Mouse (Mus musculus): ENCODE data around the gene Arl8a. TPM values are rescaled to one million over a fixed set of nuclear protein-coding genes. Genes with fewer than 3 reads are reported as not detected.

Gene Arl8a
- polyA plus RNA-seq, 1 experiment from 2014 or later: 104 TPM

DNA sequence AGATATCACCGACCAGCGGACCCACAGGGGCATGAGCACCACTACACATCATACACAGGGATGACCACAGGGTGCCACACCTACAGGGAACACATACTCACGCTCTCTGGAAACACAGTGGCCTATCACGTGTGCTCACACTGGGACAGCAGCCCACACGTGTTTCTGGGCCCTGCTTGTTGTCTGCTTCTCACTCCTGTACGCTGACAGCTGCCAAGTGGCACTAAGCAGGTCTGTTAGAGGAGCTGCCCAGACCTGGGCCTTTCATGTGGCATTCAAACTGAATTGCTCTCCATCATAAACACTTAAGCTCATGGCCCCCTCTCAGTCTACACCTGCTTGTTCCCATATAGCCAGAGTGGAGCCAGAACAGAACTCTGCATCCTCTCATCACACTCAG, 9.7 kb downstream of the Arl8a start:
- Histone ChIP-seq H3K9me3 (ENCODE audit: control insufficient read depth, low read length) (no peaks in the 10 kb centered on the region), H3K4me3 (ENCODE audit: low read depth, low read length) (no peak overlapping the region), H3K4me2 (ENCODE audit: low read depth) (no peak overlapping the region), H3K9ac (ENCODE audit: low read length) (no peak overlapping the region), H3K27ac (ENCODE audit: low read depth, low read length) (no peak overlapping the region), H3K27me3 (ENCODE audit: control insufficient read depth, insufficient read depth, low read length) (no peaks in the 10 kb centered on the region), H3K4me1 (ENCODE audit: control insufficient read depth, insufficient read depth, low read length) (0 out of 2 replicates have a peak, but pooled peaks cover 3% of the 10 kb centered on the region), H3K36me3 (ENCODE audit: control insufficient read depth, insufficient read depth, low read length) (peaks cover 3% of the 10 kb centered on the region; the same call in 1 of the 2 replicates)
- ATAC-seq (ENCODE audit: insufficient read depth, low FRiP score, low TSS enrichment): no peak
- no peak for DNase-seq (ENCODE audit: low spot score)
- 92% methylated on average over 6 of the region's 6 CpGs for WGBS

DNA sequence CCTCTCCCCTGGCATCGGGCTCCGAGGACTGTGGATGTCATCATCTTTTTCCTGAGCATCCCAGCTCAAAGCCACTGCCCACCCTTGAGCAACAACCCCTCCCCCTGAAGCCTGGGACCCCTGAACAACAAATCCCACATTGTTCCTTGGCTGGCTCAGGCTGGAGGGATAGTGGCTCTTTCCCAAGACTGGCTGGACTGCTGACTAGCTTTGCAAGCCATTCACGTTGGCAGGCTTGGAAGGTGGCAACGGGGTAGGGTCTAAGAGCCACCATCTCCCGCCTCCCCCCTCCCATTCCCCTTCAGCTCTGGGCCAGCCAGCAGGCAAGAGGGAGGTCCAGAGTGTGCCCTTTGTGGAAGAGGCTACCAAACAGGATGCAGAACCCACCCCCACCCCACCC, 12.0 kb downstream of the Arl8a start:
- H3K36me3 ChIP-seq (ENCODE audit: control insufficient read depth, insufficient read depth, low read length): peaks cover 3% of the 10 kb centered on the region; the same call in 1 of the 2 replicates
- no peaks in the 10 kb centered on the region for H3K9me3 ChIP-seq (ENCODE audit: control insufficient read depth, low read length)
- H3K27ac ChIP-seq (ENCODE audit: low read depth, low read length): no peak overlapping the region
- no peaks in the 10 kb centered on the region for H3K27me3 ChIP-seq (ENCODE audit: control insufficient read depth, insufficient read depth, low read length)
- no peak overlapping the region for H3K4me2 ChIP-seq (ENCODE audit: low read depth)
- H3K4me3 ChIP-seq (ENCODE audit: low read depth, low read length): no peak overlapping the region
- peak; percentile 29; the same call in 1 of the 2 replicates for ATAC-seq (ENCODE audit: insufficient read depth, low FRiP score, low TSS enrichment)
- DNase-seq (ENCODE audit: low spot score): no peak
- WGBS: 66% methylated on average over 5 of the region's 5 CpGs
- 0 out of 2 replicates have a peak, but pooled peaks cover 3% of the 10 kb centered on the region for H3K4me1 ChIP-seq (ENCODE audit: control insufficient read depth, insufficient read depth, low read length)
- H3K9ac ChIP-seq (ENCODE audit: low read length): no peak overlapping the region

DNA sequence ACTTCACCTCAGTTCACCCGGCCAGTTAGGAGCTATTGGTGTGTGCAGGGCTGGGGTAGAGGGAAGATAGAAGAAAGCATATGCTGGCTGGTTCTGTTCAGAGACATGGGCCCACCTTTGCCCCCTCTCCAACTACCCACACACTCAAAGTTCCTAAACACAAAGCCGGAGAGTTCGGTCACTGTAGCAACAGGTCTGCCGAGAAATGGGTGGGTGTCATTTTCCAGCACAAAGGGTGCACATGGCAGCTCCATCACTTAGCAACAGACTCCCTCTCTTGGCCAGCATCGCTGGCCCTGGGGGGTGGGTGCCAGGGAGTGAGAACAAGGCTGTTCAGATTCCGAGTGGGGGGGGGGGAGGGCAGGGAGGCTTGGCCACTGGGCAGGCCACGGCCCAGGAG, 12.4 kb downstream of the Arl8a start:
- Histone ChIP-seq H3K9ac (ENCODE audit: low read length) (no peak overlapping the region), H3K9me3 (ENCODE audit: control insufficient read depth, low read length) (no peaks in the 10 kb centered on the region), H3K4me3 (ENCODE audit: low read depth, low read length) (no peak overlapping the region), H3K27ac (ENCODE audit: low read depth, low read length) (no peak overlapping the region), H3K4me2 (ENCODE audit: low read depth) (no peak overlapping the region), H3K36me3 (ENCODE audit: control insufficient read depth, insufficient read depth, low read length) (peaks cover 3% of the 10 kb centered on the region; the same call in 1 of the 2 replicates), H3K4me1 (ENCODE audit: control insufficient read depth, insufficient read depth, low read length) (0 out of 2 replicates have a peak, but pooled peaks cover 3% of the 10 kb centered on the region), H3K27me3 (ENCODE audit: control insufficient read depth, insufficient read depth, low read length) (no peaks in the 10 kb centered on the region)
- DNase-seq (ENCODE audit: low spot score) (no peak), ATAC-seq (ENCODE audit: insufficient read depth, low FRiP score, low TSS enrichment) (peak; percentile 21)
- 66% methylated on average over 7 of the region's 7 CpGs for WGBS

DNA sequence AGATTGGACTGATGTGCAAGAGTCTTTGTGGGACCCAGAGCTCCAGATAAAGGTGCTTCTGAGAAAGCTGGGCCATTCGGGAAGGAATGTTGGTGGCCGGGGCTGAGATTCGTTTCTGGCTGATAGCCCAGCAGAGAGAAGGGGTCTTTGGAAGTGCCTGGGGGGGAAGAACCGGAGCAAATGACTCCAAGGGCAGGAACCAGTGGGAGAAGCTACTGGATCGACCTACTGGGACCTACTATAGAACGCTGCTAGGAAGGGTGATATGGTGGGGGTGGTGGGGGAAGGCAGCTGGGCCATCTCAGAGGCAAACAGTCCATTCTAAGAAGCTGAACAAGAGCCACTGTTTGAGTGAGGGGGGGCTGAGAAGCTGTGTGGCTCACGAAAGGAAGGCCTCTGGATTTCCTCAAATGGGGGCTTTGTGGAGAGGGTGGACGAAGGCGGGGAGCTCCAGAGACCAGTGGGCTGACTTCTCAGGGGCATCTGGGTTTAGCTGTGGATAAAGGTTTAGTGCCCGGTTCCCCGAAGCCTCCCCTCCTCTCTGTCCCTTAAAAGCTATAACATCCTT, 13.0 kb downstream of the Arl8a start:
- no peak overlapping the region for H3K9ac ChIP-seq (ENCODE audit: low read length)
- H3K27ac ChIP-seq (ENCODE audit: low read depth, low read length): no peak overlapping the region
- no peaks in the 10 kb centered on the region for H3K9me3 ChIP-seq (ENCODE audit: control insufficient read depth, low read length)
- H3K36me3 ChIP-seq (ENCODE audit: control insufficient read depth, insufficient read depth, low read length): peaks cover 3% of the 10 kb centered on the region; the same call in 1 of the 2 replicates
- 85% methylated on average over 11 of the region's 11 CpGs for WGBS
- H3K4me2 ChIP-seq (ENCODE audit: low read depth): no peak overlapping the region
- 0 out of 2 replicates have a peak, but pooled peaks cover 1% of the 10 kb centered on the region for H3K4me1 ChIP-seq (ENCODE audit: control insufficient read depth, insufficient read depth, low read length)
- no peaks in the 10 kb centered on the region for H3K27me3 ChIP-seq (ENCODE audit: control insufficient read depth, insufficient read depth, low read length)
- ATAC-seq (ENCODE audit: insufficient read depth, low FRiP score, low TSS enrichment) (no peak), DNase-seq (ENCODE audit: low spot score) (no peak)
- H3K4me3 ChIP-seq (ENCODE audit: low read depth, low read length): no peak overlapping the region

- WGBS: 80% methylated on average over 13 of the region's 13 CpGs
- H3K4me1 ChIP-seq (ENCODE audit: control insufficient read depth, insufficient read depth, low read length): no peaks in the 10 kb centered on the region
- peaks cover 1% of the 10 kb centered on the region; the same call in 1 of the 2 replicates for H3K36me3 ChIP-seq (ENCODE audit: control insufficient read depth, insufficient read depth, low read length)
- H3K27ac ChIP-seq (ENCODE audit: low read depth, low read length): no peak overlapping the region
- no peak overlapping the region for H3K4me3 ChIP-seq (ENCODE audit: low read depth, low read length)
- no peak overlapping the region for H3K9ac ChIP-seq (ENCODE audit: low read length)
- no peak overlapping the region for H3K4me2 ChIP-seq (ENCODE audit: low read depth)
- ATAC-seq (ENCODE audit: insufficient read depth, low FRiP score, low TSS enrichment) (no peak), DNase-seq (ENCODE audit: low spot score) (no peak)
- H3K9me3 ChIP-seq (ENCODE audit: control insufficient read depth, low read length): no peaks in the 10 kb centered on the region
- H3K27me3 ChIP-seq (ENCODE audit: control insufficient read depth, insufficient read depth, low read length): no peaks in the 10 kb centered on the region
These were observed 13.9 kb downstream of the Arl8a start for GRCm38 (mm10) chr1:135160411-135161050.

- Histone ChIP-seq H3K4me3 (ENCODE audit: low read depth, low read length) (no peak overlapping the region), H3K9ac (ENCODE audit: low read length) (no peak overlapping the region), H3K27me3 (ENCODE audit: control insufficient read depth, insufficient read depth, low read length) (no peaks in the 10 kb centered on the region), H3K36me3 (ENCODE audit: control insufficient read depth, insufficient read depth, low read length) (no peaks in the 10 kb centered on the region), H3K4me2 (ENCODE audit: low read depth) (no peak overlapping the region), H3K27ac (ENCODE audit: low read depth, low read length) (no peak overlapping the region), H3K4me1 (ENCODE audit: control insufficient read depth, insufficient read depth, low read length) (no peaks in the 10 kb centered on the region), H3K9me3 (ENCODE audit: control insufficient read depth, low read length) (no peaks in the 10 kb centered on the region)
- 48% methylated on average over 6 of the region's 6 CpGs for WGBS
- ATAC-seq (ENCODE audit: insufficient read depth, low FRiP score, low TSS enrichment) (no peak), DNase-seq (ENCODE audit: low spot score) (no peak)
These were observed 16.1 kb downstream of the Arl8a start for GRCm38 (mm10) chr1:135162720-135163119.

- DNase-seq (ENCODE audit: low spot score) (no peak), ATAC-seq (ENCODE audit: insufficient read depth, low FRiP score, low TSS enrichment) (no peak)
- Histone ChIP-seq H3K9me3 (ENCODE audit: control insufficient read depth, low read length) (no peaks in the 10 kb centered on the region), H3K27me3 (ENCODE audit: control insufficient read depth, insufficient read depth, low read length) (no peaks in the 10 kb centered on the region), H3K27ac (ENCODE audit: low read depth, low read length) (no peak within 1 kb of the TSS), H3K4me1 (ENCODE audit: control insufficient read depth, insufficient read depth, low read length) (no peaks in the 10 kb centered on the region), H3K36me3 (ENCODE audit: control insufficient read depth, insufficient read depth, low read length) (no peaks in the 10 kb centered on the region), H3K9ac (ENCODE audit: low read length) (no peak within 1 kb of the TSS), H3K4me3 (ENCODE audit: low read depth, low read length) (no peak within 1 kb of the TSS), H3K4me2 (ENCODE audit: low read depth) (no peak within 1 kb of the TSS)
- WGBS: 64% methylated on average over 11 of the region's 11 CpGs
These were observed 20.8 kb downstream of the Arl8a start, which contains the start of gene Gpr37l1 for GRCm38 (mm10) chr1:135167435-135167834. Gene Gpr37l1 (minus strand): TSS chr1:135167681.

DNA sequence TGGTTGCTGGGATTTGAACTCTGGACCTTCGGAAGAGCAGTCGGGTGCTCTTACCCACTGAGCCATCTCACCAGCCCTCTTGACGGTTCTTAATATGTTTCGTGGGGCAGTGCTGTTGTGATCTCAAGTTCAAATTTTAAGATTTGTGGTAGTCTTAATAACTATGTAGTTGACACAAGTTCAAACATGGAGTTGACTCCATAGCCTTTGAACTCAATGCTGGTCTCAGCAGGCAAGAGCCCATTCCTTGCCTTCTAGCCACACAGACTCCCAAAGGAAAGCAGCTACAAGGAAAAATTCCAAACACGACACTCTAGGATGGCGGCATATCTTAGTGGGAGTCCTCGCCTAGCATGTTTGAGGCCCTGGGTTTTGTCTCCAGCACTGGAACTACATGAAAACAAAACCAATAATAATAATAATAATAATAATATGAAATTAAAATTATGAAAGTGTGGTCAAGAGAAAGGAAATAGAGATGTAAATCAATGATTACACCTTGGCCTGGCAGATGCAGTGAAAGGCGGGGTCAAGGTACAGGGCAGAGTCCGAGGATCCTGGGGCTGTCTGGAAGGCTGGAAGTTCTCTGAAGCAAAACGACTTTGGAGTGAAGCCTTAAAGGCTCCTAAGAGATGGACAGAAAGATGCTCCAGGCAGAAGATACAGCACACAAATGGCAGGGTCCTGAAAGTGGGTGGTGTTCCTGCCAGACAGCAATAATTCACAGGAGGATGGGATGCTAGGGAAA, 22.0 kb downstream of the Arl8a start:
- DNase-seq (ENCODE audit: low spot score): no peak
- WGBS: 92% methylated on average over 10 of the region's 10 CpGs
- Histone ChIP-seq H3K9me3 (ENCODE audit: control insufficient read depth, low read length) (no peaks in the 10 kb centered on the region), H3K27ac (ENCODE audit: low read depth, low read length) (no peak overlapping the region), H3K4me1 (ENCODE audit: control insufficient read depth, insufficient read depth, low read length) (no peaks in the 10 kb centered on the region), H3K4me3 (ENCODE audit: low read depth, low read length) (no peak overlapping the region), H3K4me2 (ENCODE audit: low read depth) (no peak overlapping the region), H3K36me3 (ENCODE audit: control insufficient read depth, insufficient read depth, low read length) (no peaks in the 10 kb centered on the region), H3K9ac (ENCODE audit: low read length) (no peak overlapping the region), H3K27me3 (ENCODE audit: control insufficient read depth, insufficient read depth, low read length) (no peaks in the 10 kb centered on the region)
- no peak for ATAC-seq (ENCODE audit: insufficient read depth, low FRiP score, low TSS enrichment)

All from neural tube, embryonic 11.5 days (tissue).